Mouse (Mus musculus): Measurements from ENCODE around the gene Gabra1. TPM values are rescaled to one million over a fixed set of nuclear protein-coding genes. Genes with fewer than 3 reads are reported as not detected.

Gabra1 gene
- polyA plus RNA-seq (2015; fragmentation: Illumina TruSeq; extraction: RNeasy Lipid Tissue Mini Kit (QIAGEN cat#74804); ENCODE audit: low read depth, low replicate concordance), result 401 TPM

DNA sequence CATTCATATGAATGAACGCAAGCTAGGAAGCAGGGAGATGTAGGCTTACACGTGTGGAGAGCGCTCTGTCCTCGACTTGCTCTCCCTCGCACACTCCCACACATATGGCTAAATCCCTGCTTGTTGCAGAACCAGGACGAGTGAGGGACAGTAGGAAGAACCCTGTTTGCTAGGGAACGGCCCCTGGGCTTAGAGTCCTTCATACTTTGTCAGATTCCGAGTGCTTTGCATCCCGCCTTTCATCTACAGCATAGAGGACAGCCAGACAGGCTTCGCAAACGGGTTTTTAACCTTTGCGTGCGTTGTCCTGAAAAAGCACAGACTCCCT lies at the start of gene Gabra1:
Gene Gabra1 (minus strand): TSS at position 106 of the 328 bp plus-strand sequence.

Other genes with a start within 250 kb of the Gabra1 start
- 217 TPM for gene Gabrg2, start 182.1 kb downstream of the Gabra1 start, polyA plus RNA-seq (2015; fragmentation: Illumina TruSeq; extraction: RNeasy Lipid Tissue Mini Kit (QIAGEN cat#74804); ENCODE audit: low read depth, low replicate concordance)
- not detected for gene Gabra6, start 138.1 kb upstream of the Gabra1 start, polyA plus RNA-seq (2015; fragmentation: Illumina TruSeq; extraction: RNeasy Lipid Tissue Mini Kit (QIAGEN cat#74804); ENCODE audit: low read depth, low replicate concordance)
- gene Gabrb2, start 236.8 kb upstream of the Gabra1 start, polyA plus RNA-seq (2015; fragmentation: Illumina TruSeq; extraction: RNeasy Lipid Tissue Mini Kit (QIAGEN cat#74804); ENCODE audit: low read depth, low replicate concordance), result 113 TPM

Measured in brain, adult 10 weeks (tissue).